Mouse (Mus musculus) monocyte, adult 5-6 weeks (primary cell): Measurements from ENCODE around the gene Gsk3a. TPM values are rescaled to one million over a fixed set of nuclear protein-coding genes. Genes with fewer than 3 reads are reported as not detected.

Source experiments
- ATAC-seq: fragments of 153-309, 156-312 bp; replicated peaks from 2 replicates; pipeline ENCODE4 v1.8.0; 2017; ENCODE audit warnings: mild to moderate bottlenecking; ENCODE audit not compliant: low TSS enrichment, insufficient number of reproducible peaks, severe bottlenecking, poor library complexity, low FRiP score
- total RNA-seq: library from RNA; stranded (forward); fragments of 200-1000, 200-491, 200-594 nt; gene quantifications from 3 replicates; pipeline ENCODE4 v1.2.3, GENCODE M21; 2017

Gsk3a gene
- 42.8 to 71.0 TPM (median 43.0 TPM) in 3 replicates for total RNA-seq

DNA sequence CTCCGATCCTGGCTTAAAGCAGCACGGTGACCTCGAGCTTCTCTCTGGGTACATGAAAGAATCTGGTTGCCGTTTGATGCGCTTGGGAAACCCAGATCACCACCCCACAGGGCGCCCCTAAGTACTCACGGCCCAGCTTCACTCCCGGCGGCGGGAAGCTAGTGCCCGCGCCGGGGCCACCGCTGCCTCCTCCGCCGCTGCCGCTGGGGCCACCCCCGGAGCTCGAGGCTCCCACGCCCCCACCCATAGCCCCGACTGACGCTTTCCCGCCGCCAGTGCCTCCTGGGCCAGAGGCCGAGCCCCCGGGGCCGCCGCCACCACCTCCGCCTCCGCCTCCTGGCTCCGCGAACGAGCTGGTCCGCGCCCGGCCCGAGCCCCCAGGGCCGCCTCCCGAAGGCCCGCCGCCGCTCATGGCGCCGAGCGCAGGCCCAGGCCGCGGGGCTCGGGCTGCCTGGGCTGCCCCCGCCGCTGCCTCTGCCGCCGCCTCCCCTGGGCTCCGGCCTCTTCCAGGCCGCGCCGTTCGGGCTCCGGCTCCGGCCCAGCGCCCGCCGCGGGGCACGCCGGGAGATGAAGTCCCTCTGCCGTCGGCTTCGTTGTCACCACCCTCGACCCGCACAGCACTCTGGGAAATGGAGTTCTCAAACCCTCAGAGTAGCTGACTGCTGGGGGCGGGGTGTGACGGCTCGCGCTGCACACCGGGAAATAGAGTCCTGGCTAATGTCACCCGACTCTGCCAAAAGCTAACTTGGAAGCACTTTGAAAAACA lies at the start of gene Gsk3a:
Gsk3a (minus strand) TSS at position 603 of the 766 bp plus-strand sequence.
- ATAC-seq, result peak; percentile 69

DNA sequence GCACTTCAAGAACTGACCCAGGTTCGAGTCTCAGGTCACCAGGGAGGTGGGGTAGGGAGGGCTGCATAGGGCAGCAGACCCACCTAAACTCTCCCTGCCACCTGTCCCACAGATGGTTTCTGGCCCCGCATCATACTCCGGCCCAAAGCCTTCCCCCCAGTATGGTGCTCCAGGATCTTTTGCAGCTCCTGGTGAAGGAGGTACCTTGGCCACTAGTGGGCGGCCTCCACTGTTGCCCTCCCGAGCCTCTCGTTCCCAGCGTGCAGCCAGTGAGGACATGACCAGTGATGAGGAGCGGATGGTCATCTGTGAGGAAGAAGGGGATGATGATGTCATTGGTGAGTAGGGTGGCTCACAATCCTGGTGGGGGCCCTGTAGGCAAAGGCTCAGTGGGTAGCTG lies 49.3 kb upstream of the Gsk3a start:
- ATAC-seq, result no peak

GRCm38 (mm10) chr7:25285511-25286238 lies 48.0 kb upstream of the Gsk3a start:
- ATAC-seq, result no peak

DNA sequence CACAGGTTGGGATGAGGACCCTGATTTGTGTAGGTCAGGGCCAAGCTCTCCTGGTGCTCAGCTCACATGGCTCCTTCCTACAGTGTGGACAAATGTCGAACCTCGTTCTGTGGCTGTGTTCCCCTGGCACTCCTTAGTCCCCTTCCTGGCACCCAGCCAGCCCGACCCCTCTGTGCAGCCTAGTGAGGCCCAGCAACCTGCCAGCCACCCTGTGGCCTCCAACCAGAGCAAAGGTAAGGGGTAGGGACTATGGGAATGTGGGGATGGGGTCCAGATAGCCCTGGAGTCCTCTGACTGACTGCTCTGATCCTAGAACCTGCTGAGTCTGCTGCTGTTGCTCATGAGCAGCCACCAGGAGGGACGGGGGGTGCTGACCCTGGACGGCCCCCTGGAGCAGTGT lies 47.1 kb upstream of the Gsk3a start:
- ATAC-seq, result no peak

DNA sequence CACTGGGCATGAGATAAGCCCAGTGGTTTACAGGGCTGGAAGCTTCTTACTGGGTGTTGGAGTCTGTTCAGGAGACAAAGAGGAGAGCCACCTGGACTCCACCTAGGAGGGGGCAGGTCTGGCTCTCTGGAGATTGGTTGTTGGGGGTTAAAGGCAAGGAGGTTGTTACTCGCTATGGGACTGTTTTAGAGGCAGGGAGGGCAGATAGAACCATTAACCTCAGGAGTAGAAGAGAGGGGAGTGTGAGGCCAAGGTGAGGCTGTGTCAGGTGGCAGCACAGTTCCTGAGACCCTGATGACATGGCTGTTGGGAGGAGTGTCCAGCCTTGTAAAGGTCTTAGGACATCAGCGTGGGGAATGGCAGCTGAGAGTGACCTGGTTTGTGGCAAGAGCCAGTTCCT lies 46.5 kb upstream of the Gsk3a start:
- no peak for ATAC-seq

DNA sequence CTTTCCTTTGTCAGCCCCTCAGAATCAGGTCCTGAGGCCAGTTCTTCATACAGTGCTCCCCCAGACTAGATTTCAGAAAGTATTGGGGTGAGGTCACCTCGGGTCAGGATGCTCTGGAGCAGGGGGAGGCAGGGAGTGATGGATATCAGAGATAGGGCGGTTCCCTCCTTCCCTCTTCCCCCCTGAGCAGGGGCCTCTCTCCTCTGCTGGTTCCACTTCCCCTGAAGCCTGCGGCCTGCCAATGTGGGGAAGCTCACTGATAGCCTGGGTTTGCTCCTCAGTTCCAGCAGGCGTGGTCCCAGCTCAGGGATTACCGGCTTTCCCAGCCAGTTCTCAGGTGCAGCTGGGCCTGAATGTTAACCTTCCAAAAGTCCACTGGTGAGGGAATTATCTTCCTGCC lies 46.0 kb upstream of the Gsk3a start:
- ATAC-seq, result 0 out of 2 replicates have a peak, but pooled peaks have one; percentile 6

GRCm38 (mm10) chr7:25282731-25283211 lies 45.1 kb upstream of the Gsk3a start:
- ATAC-seq, result no peak

DNA sequence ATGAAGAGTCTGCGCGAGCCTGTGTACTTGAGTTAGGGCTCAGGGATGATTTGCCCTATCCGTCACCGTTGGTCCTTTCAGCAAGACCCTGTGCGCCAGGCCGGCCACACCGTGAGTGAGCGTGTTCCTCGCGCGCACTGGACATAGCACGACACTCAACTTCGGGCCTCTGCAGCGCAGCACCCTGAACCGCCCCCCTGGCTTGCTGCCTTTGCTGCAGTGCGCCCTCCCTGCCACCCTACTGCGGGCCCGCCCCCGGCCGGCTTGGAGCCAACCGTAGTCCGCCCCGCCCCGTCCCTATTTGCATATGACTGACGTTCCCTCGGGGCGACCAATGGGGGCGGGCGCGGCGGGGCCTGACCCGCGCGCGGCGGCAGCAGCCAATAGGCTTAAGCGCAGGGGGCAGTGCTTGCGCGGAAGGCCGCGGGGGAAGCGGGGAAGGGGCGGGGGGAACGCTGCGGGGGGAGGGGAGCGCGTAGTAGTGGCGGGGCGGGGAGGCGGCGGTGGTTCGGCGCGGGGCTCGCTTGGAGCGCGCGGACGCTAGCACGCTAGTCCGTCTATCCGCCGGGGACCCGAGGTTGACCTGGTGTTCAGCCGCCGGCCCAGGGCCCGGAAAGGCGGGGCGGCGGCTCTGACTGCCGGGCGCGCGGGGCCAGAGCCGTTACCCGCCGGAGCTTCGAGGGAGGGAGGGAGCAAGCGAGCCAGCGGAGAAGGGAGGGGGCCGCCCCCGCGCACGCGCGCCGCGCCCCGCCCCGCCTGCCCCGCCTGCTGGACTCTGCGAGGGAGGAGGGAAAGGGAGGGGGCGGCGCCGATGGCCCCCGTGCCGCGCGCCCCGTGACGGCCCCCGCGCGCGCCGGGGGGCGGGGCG lies 44.3 kb upstream of the Gsk3a start:
- ATAC-seq, result peak; percentile 42

- ATAC-seq, result no peak; the same call in 1 of the 2 replicates
These were observed 43.6 kb upstream of the Gsk3a start for GRCm38 (mm10) chr7:25281166-25281733.

- no peak for ATAC-seq
These were observed 42.5 kb upstream of the Gsk3a start for GRCm38 (mm10) chr7:25279861-25280791.

DNA sequence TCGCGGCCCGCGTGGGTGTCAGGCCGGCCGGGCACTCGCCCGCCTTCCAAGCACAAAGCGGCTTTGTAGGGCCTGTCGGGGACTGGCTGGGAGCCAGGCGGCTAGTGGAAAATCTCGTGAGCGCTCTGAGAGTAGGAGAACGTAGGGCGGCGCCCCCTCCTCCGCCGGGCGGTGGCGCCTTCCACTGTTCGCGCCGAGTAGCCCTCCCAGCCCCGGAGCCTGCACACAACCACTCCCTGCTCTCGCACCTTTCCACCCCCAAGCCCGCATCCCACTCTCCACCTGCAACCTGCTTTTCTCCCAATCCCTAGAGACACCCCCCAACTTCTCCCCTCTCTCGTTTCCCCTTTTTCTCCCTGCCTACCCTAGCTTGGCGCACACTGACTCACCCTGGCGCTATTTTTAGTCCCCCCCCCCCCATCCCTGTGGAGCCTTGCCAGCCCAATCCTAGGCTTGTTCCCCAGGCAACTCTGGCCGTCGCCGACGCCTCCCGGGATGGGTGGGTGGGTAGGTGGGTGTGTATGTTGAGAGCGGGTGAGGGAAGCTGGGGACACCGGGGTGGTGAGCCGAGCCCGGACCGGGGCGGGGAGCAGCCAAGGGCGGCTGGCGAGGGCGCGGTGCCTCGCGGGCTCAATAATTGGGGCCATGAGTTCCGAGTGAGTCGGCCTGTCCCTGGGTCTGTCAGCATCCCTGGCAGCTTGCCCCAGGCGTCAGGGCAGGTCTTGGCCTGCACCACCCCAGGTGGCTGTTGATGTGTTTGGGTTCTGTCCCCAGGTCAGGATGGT lies 41.6 kb upstream of the Gsk3a start:
- ATAC-seq, result 0 out of 2 replicates have a peak, but pooled peaks have one; percentile 3

GRCm38 (mm10) chr7:25278341-25279075 lies 40.9 kb upstream of the Gsk3a start:
- ATAC-seq, result peak; percentile 53

GRCm38 (mm10) chr7:25277998-25278340 lies 40.3 kb upstream of the Gsk3a start:
- no peak for ATAC-seq

- ATAC-seq, result no peak
These were observed 39.8 kb upstream of the Gsk3a start for GRCm38 (mm10) chr7:25277405-25277804.

DNA sequence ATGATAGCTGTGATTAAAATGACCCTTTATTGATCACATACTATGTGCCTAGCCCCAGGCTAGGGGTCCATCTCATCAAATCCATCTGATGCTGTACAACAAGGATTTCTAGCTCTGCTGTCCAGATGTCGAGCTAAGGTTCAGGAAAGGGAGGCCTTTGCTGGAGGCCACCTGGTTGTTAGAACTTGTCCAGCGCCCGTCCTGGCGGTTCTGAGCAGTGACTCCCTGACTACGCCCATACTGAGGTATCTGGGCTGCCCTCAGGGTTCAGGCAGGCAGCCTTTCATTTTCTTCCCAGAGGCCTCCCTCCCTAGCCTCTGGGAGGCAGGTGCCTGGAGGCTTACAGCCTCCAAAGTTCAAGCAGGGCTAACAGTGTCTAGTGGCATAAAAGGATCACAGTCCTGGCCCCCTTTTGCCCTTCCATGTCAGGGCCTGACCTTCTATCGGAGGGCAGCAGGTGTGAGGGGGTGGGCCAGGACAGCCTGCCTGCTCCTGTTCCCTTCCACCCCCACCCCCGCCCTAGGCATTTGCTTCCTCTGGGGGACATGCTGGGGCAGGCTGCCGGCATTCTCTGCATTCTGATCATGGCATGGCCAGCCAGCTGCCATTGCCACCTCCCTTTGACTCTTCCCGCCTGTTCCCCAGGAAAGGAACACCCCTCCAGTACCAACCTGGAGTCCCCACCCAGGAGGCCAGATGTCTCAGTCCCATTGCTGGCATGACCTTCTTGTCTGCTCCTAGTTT lies 38.1 kb upstream of the Gsk3a start:
- no peak for ATAC-seq

DNA sequence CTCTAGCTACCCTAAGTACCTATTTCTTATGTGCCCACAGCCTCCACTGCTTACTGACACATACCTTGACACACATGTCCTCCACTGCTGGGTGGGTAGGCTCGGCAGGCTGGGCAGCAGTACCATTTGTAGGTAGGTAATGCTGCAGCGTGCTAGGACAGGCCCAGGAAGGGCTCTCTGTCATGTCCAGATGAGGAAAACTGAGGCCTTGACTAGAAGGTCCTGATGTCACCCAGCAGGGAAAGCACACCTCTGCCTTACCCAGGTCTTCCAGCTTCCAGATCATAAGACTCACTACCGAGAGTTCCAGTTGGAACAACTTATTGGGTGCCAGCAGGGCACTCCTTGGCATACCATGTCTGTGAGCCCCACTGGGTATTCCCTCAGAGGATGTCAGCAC lies 37.3 kb upstream of the Gsk3a start:
- ATAC-seq, result no peak
